Mouse (Mus musculus) ovary, postnatal 14 days (tissue): ENCODE results near the gene Tmem44.
"Not testable (repeated sequence)": the region's sequence is repeated elsewhere in the genome, so short reads cannot be mapped to it uniquely, and the experiment has no call there.

ENCODE experiments used
- DNase-seq: peaks from one replicate; pipeline ENCODE4 v3.0.0; 2022; ENCODE audit warnings: low spot score

The Tmem44 gene

GRCm38 (mm10) chr16:30494883-30495282 lies 55.8 kb downstream of the Tmem44 start:
- no peak for DNase-seq

- no peak for DNase-seq
These were observed 58.9 kb downstream of the Tmem44 start for GRCm38 (mm10) chr16:30491742-30492141.

GRCm38 (mm10) chr16:30490791-30491190 lies 59.9 kb downstream of the Tmem44 start:
- DNase-seq = no peak

- no peak for DNase-seq
These were observed 60.3 kb downstream of the Tmem44 start for GRCm38 (mm10) chr16:30490316-30490715.

GRCm38 (mm10) chr16:30489662-30490061 lies 61.0 kb downstream of the Tmem44 start:
- DNase-seq = no peak

GRCm38 (mm10) chr16:30486498-30486897 lies 64.1 kb downstream of the Tmem44 start:
- DNase-seq = no peak

GRCm38 (mm10) chr16:30477791-30478190 lies 72.9 kb downstream of the Tmem44 start:
- DNase-seq = no peak

GRCm38 (mm10) chr16:30477006-30477405 lies 73.6 kb downstream of the Tmem44 start:
- DNase-seq = no peak

- DNase-seq = no peak
These were observed 74.8 kb downstream of the Tmem44 start for GRCm38 (mm10) chr16:30475633-30476461.

GRCm38 (mm10) chr16:30472447-30472846 lies 78.2 kb downstream of the Tmem44 start:
- DNase-seq = no peak

- no peak for DNase-seq
These were observed 78.7 kb downstream of the Tmem44 start for GRCm38 (mm10) chr16:30471912-30472311.

- no peak for DNase-seq
These were observed 81.7 kb downstream of the Tmem44 start for GRCm38 (mm10) chr16:30468944-30469343.

- DNase-seq = no peak
These were observed 84.9 kb downstream of the Tmem44 start for GRCm38 (mm10) chr16:30465680-30466298.

GRCm38 (mm10) chr16:30464742-30465141 lies 85.9 kb downstream of the Tmem44 start:
- not testable (repeated sequence) for DNase-seq
